Mouse (Mus musculus) kidney, embryonic 16.5 days (tissue): ENCODE data around the gene Tnfrsf14. TPM values are rescaled to one million over a fixed set of nuclear protein-coding genes. Genes with fewer than 3 reads are reported as not detected.
A peak's percentile ranks its signal among the peaks of the same experiment; 100 is the strongest.

ENCODE experiments used
- ATAC-seq: fragments of 200-750 bp; cut with Nextera tagmentation; 2 replicates; pipeline ENCODE4 v1.8.0; 2017; ENCODE audit warnings: moderate TSS enrichment; ENCODE audit not compliant: low FRiP score, low TSS enrichment
- H3K27ac ChIP-seq: fragments of 300-500 bp; sonication (generic); 2 replicates; pipeline ENCODE4 v1.5.1; 2014; ENCODE audit warnings: low read length
- H3K27me3 ChIP-seq: fragments of 300-500 bp; sonication (generic); 2 replicates; pipeline ENCODE4 v1.6.1; 2014; ENCODE audit warnings: low read length, control low read depth, mixed read lengths; ENCODE audit not compliant: insufficient read depth
- H3K36me3 ChIP-seq: fragments of 300-500 bp; sonication (generic); 2 replicates; pipeline ENCODE4 v1.6.1; 2014; ENCODE audit warnings: low read length, control low read depth, mixed read lengths; ENCODE audit not compliant: insufficient read depth
- H3K4me1 ChIP-seq: fragments of 300-500 bp; sonication (generic); 2 replicates; pipeline ENCODE4 v1.6.1; 2014; ENCODE audit warnings: low read length, control low read depth, mixed read lengths; ENCODE audit not compliant: insufficient read depth
- H3K4me2 ChIP-seq: fragments of 300-500 bp; sonication (generic); replicated peaks from 2 replicates; pipeline ENCODE4 v1.6.1; 2014; ENCODE audit warnings: low read depth, low read length
- H3K4me3 ChIP-seq: fragments of 300-500 bp; sonication (generic); 2 replicates; pipeline ENCODE4 v1.5.1; 2014; ENCODE audit warnings: mild to moderate bottlenecking, low read length
- H3K9ac ChIP-seq: fragments of 300-500 bp; sonication (generic); replicated peaks from 2 replicates; pipeline ENCODE4 v1.6.1; 2014; ENCODE audit warnings: low read length
- H3K9me3 ChIP-seq: fragments of 300-500 bp; sonication (generic); 2 replicates; pipeline ENCODE4 v1.6.1; 2016; ENCODE audit warnings: low read length, control low read depth
- WGBS: fragments of 180-500 bp; shearing (Covaris S2); extraction: QIAGEN DNeasy Blood & Tissue Kit; methylation state at CpG from one replicate; pipeline ENCODE4 v1.1.7; 2014; 5-methylcytosine and 5-hydroxymethylcytosine counted together
- polyA plus RNA-seq: library from polyadenylated mRNA; unstranded; fragments of >200 nt; fragmentation: Nextera tagmentation; extraction: Ambion mirVana; gene quantifications from 2 replicates; pipeline ENCODE4 v1.2.1, GENCODE M21; 2015

Tnfrsf14 gene
- 0.74 and 0.95 TPM in 2 replicates for polyA plus RNA-seq

GRCm38 (mm10) chr4:154928395-154929087, at the start of gene Tnfrsf14:
Gene Tnfrsf14, minus strand, starts transcription at chr4:154928563.
- Histone ChIP-seq H3K4me2 (peak within 1 kb of the TSS; percentile 34), H3K9ac (peak within 1 kb of the TSS; percentile 28; the same call in 1 of the 2 replicates), H3K4me1 (peaks cover 4% of the 10 kb centered on the region; the same call in 1 of the 2 replicates), H3K27me3 (no peaks in the 10 kb centered on the region), H3K27ac (peak within 1 kb of the TSS; percentile 48; the same call in 1 of the 2 replicates), H3K4me3 (0 out of 2 replicates have a peak within 1 kb of the TSS, but pooled peaks have one; percentile 14), H3K9me3 (no peaks in the 10 kb centered on the region), H3K36me3 (no peaks in the 10 kb centered on the region)
- WGBS = 41% methylated on average over 12 of the region's 12 CpGs
- ATAC-seq = 0 out of 2 replicates have a peak, but pooled peaks have one; percentile 35

- no peak overlapping the region for H3K4me3 ChIP-seq
- no peak overlapping the region for H3K27ac ChIP-seq
- no peaks in the 10 kb centered on the region for H3K9me3 ChIP-seq
- ATAC-seq = no peak
- H3K4me1 ChIP-seq = no peaks in the 10 kb centered on the region
- WGBS = 87% methylated on average over 11 of the region's 11 CpGs
- no peak overlapping the region; the same call in 1 of the 2 replicates for H3K9ac ChIP-seq
- H3K27me3 ChIP-seq = no peaks in the 10 kb centered on the region
- no peak overlapping the region for H3K4me2 ChIP-seq
- peaks cover 97% of the 10 kb centered on the region for H3K36me3 ChIP-seq
These were observed 45.8 kb upstream of the Tnfrsf14 start for GRCm38 (mm10) chr4:154974163-154974611.

- Histone ChIP-seq H3K9ac (no peak overlapping the region), H3K36me3 (peaks cover 85% of the 10 kb centered on the region), H3K27ac (no peak overlapping the region), H3K4me3 (no peak overlapping the region), H3K4me2 (no peak overlapping the region), H3K9me3 (no peaks in the 10 kb centered on the region), H3K4me1 (no peaks in the 10 kb centered on the region), H3K27me3 (no peaks in the 10 kb centered on the region)
- ATAC-seq = no peak
- 95% methylated on average over 12 of the region's 12 CpGs for WGBS
These were observed 44.2 kb upstream of the Tnfrsf14 start for GRCm38 (mm10) chr4:154972546-154972945.

- Histone ChIP-seq H3K4me1 (peaks cover 23% of the 10 kb centered on the region), H3K9ac (no peak overlapping the region), H3K36me3 (peaks cover 33% of the 10 kb centered on the region), H3K27ac (no peak overlapping the region), H3K4me2 (no peak overlapping the region), H3K27me3 (peaks cover 10% of the 10 kb centered on the region), H3K4me3 (no peak overlapping the region), H3K9me3 (no peaks in the 10 kb centered on the region)
- WGBS = 72% methylated on average over 5 of the region's 5 CpGs
- no peak for ATAC-seq
These were observed 38.8 kb upstream of the Tnfrsf14 start for GRCm38 (mm10) chr4:154967173-154967572.

- ATAC-seq = no peak
- H3K27ac ChIP-seq = no peak overlapping the region
- WGBS = 66% methylated on average over 3 of the region's 3 CpGs
- no peaks in the 10 kb centered on the region for H3K9me3 ChIP-seq
- H3K9ac ChIP-seq = peak overlapping the region; percentile 85; the same call in 1 of the 2 replicates
- peak overlapping the region; percentile 84; the same call in 1 of the 2 replicates for H3K4me2 ChIP-seq
- H3K4me3 ChIP-seq = no peak overlapping the region
- H3K36me3 ChIP-seq = peaks cover 20% of the 10 kb centered on the region
- H3K4me1 ChIP-seq = peaks cover 34% of the 10 kb centered on the region
- H3K27me3 ChIP-seq = peaks cover 23% of the 10 kb centered on the region
These were observed 37.5 kb upstream of the Tnfrsf14 start for GRCm38 (mm10) chr4:154965856-154966255.

- Histone ChIP-seq H3K27ac (peak overlapping the region; percentile 90), H3K9ac (peak overlapping the region; percentile 85), H3K27me3 (peaks cover 35% of the 10 kb centered on the region), H3K9me3 (no peaks in the 10 kb centered on the region), H3K4me1 (peaks cover 42% of the 10 kb centered on the region), H3K36me3 (peaks cover 9% of the 10 kb centered on the region), H3K4me3 (peak overlapping the region; percentile 87), H3K4me2 (peak overlapping the region; percentile 84)
- no peak for ATAC-seq
- under 1% methylated on average over 36 of the region's 36 CpGs for WGBS
These were observed 36.3 kb upstream of the Tnfrsf14 start for GRCm38 (mm10) chr4:154964581-154965235.

- Histone ChIP-seq H3K9me3 (no peaks in the 10 kb centered on the region), H3K27ac (peak within 1 kb of the TSS; percentile 90), H3K27me3 (peaks cover 42% of the 10 kb centered on the region), H3K4me1 (peaks cover 42% of the 10 kb centered on the region), H3K36me3 (peaks cover 2% of the 10 kb centered on the region; the same call in 1 of the 2 replicates), H3K4me2 (peak within 1 kb of the TSS; percentile 84), H3K4me3 (peak within 1 kb of the TSS; percentile 87), H3K9ac (peak within 1 kb of the TSS; percentile 85)
- under 1% methylated on average over 60 of the region's 66 CpGs for WGBS
- peak; percentile 96 for ATAC-seq
These were observed 35.7 kb upstream of the Tnfrsf14 start, which contains the start of gene Pank4 for GRCm38 (mm10) chr4:154963901-154964580. Gene Pank4, plus strand, starts transcription at chr4:154964123.

GRCm38 (mm10) chr4:154963190-154963836, 35.0 kb upstream of the Tnfrsf14 start:
- Histone ChIP-seq H3K27ac (no peak overlapping the region), H3K9me3 (no peaks in the 10 kb centered on the region), H3K9ac (peak overlapping the region; percentile 85; the same call in 1 of the 2 replicates), H3K4me3 (peak overlapping the region; percentile 87), H3K4me1 (peaks cover 45% of the 10 kb centered on the region), H3K36me3 (no peaks in the 10 kb centered on the region), H3K4me2 (peak overlapping the region; percentile 84), H3K27me3 (peaks cover 49% of the 10 kb centered on the region)
- 18% methylated on average over 11 of the region's 11 CpGs for WGBS
- peak; percentile 6; the same call in 1 of the 2 replicates for ATAC-seq

GRCm38 (mm10) chr4:154962683-154963082, 34.3 kb upstream of the Tnfrsf14 start:
- H3K27me3 ChIP-seq = peaks cover 55% of the 10 kb centered on the region
- H3K4me2 ChIP-seq = peak overlapping the region; percentile 84
- WGBS = 82% methylated on average over 7 of the region's 7 CpGs
- H3K36me3 ChIP-seq = no peaks in the 10 kb centered on the region
- H3K27ac ChIP-seq = no peak overlapping the region
- no peak overlapping the region for H3K9ac ChIP-seq
- no peaks in the 10 kb centered on the region for H3K9me3 ChIP-seq
- H3K4me3 ChIP-seq = peak overlapping the region; percentile 46
- ATAC-seq = no peak
- peaks cover 50% of the 10 kb centered on the region for H3K4me1 ChIP-seq
